Mouse (Mus musculus) layer of hippocampus, adult 8-10 months (tissue): ENCODE results near the gene Muc13. TPM values are rescaled to one million over a fixed set of nuclear protein-coding genes. Genes with fewer than 3 reads are reported as not detected.

Source experiments
- DNase-seq, 2 experiments: peaks; one replicate each; pipeline ENCODE4 v3.0.0; 2022; ENCODE audit warnings: low spot score in 2 of 2
- total RNA-seq, 4 experiments: library from RNA; stranded (reverse); gene quantifications; 2 replicates each; pipeline ENCODE4 v1.2.4; 2022

Gene Muc13
- total RNA-seq, 4 experiments from 2014 or later, result not detected

GRCm38 (mm10) chr16:33863208-33863751 lies 69.4 kb downstream of the Muc13 start:
- DNase-seq, result no peak

Other genes with a start within 250 kb of the Muc13 start
- gene Heg1, start 109.7 kb upstream of the Muc13 start, total RNA-seq, result 10 to 100 TPM; 27.2 to 29.3 (median 28.4) TPM
- 100 to 1,000 TPM in 1 of 4 experiments, 10 to 100 TPM in 3; 39.4 to 114 (median 64.9) TPM for gene Itgb5, start 35.6 kb downstream of the Muc13 start, total RNA-seq
- 10 to 100 TPM; 14.6 to 20.2 (median 17.3) TPM for gene Umps, start 173.0 kb downstream of the Muc13 start, total RNA-seq